Mouse (Mus musculus) heart, postnatal 25 days (tissue): Measurements from ENCODE around the gene Stil. TPM values are rescaled to one million over a fixed set of nuclear protein-coding genes. Genes with fewer than 3 reads are reported as not detected.
"Not testable (repeated sequence)": the region's sequence is repeated elsewhere in the genome, so short reads cannot be mapped to it uniquely, and the experiment has no call there.

Experiments used
- DNase-seq: peaks from one replicate; pipeline ENCODE4 v3.0.0; 2022; ENCODE audit warnings: low spot score
- intact Hi-C: fragments of 180-260 bp; cut with DNase I; formaldehyde crosslinking; loops from one replicate; pipeline ENCODE4 v1.15.1; 2025
- total RNA-seq, 2 experiments: library from RNA; stranded (reverse); gene quantifications; 2 replicates each; pipeline ENCODE4 v1.2.3; 2021

The Stil gene
- total RNA-seq = under 1 TPM; 0.16 to 0.22 TPM

GRCm38 (mm10) chr4:114999773-115000428 lies at the start of gene Stil:
Gene Stil, plus strand, starts transcription at chr4:115000159.
- intact Hi-C loops = loop anchor here (5.0 kb wide), 1 partner anchor 87 kb away; the partner anchor contains the start of gene Pdzk1ip1
- DNase-seq = peak; percentile 93

- no peak for DNase-seq
These were observed 46.8 kb upstream of the Stil start for GRCm38 (mm10) chr4:114953172-114953571.

GRCm38 (mm10) chr4:114957403-114957802 lies 42.6 kb upstream of the Stil start:
- intact Hi-C loops = no loop called here
- no peak for DNase-seq

More at GRCm38 (mm10) chr4:114953172-114953571, 46.8 kb upstream of the Stil start:
- intact Hi-C loops = no loop called here

- no peak for DNase-seq
- intact Hi-C loops = no loop called here
These were observed 41.7 kb upstream of the Stil start for GRCm38 (mm10) chr4:114958231-114958630.

GRCm38 (mm10) chr4:114958786-114959185 lies 41.2 kb upstream of the Stil start:
- no peak for DNase-seq
- intact Hi-C loops = no loop called here

- no peak for DNase-seq
- intact Hi-C loops = no loop called here
These were observed 40.4 kb upstream of the Stil start for GRCm38 (mm10) chr4:114959533-114959932.

GRCm38 (mm10) chr4:114960881-114961280 lies 39.1 kb upstream of the Stil start:
- intact Hi-C loops, DNase-seq: not testable (repeated sequence)

- DNase-seq = no peak
- intact Hi-C loops = no loop called here
These were observed 29.2 kb upstream of the Stil start for GRCm38 (mm10) chr4:114970736-114971135.

GRCm38 (mm10) chr4:114973229-114973740 lies 26.7 kb upstream of the Stil start:
- DNase-seq = no peak
- intact Hi-C loops = no loop called here

- no peak for DNase-seq
- intact Hi-C loops = no loop called here
These were observed 17.3 kb upstream of the Stil start for GRCm38 (mm10) chr4:114982619-114983018.

- no peak for DNase-seq
- intact Hi-C loops = no loop called here
These were observed 16.9 kb upstream of the Stil start for GRCm38 (mm10) chr4:114983020-114983419.

GRCm38 (mm10) chr4:114986211-114986590 lies 13.8 kb upstream of the Stil start:
- DNase-seq = no peak
- intact Hi-C loops = no loop called here

GRCm38 (mm10) chr4:114986591-114987432 lies 13.1 kb upstream of the Stil start, which contains the start of gene Cmpk1:
Gene Cmpk1, minus strand, starts transcription at chr4:114987241.
- intact Hi-C loops = no loop called here
- peak; percentile 78 for DNase-seq

- intact Hi-C loops = no loop called here
- no peak for DNase-seq
These were observed 5.7 kb upstream of the Stil start for GRCm38 (mm10) chr4:114994218-114994617.

GRCm38 (mm10) chr4:114997051-114997450 lies 2.9 kb upstream of the Stil start:
- intact Hi-C loops = loop anchor here (5.0 kb wide), 1 partner anchor 90 kb away; the partner anchor contains the start of gene Pdzk1ip1
- no peak for DNase-seq

GRCm38 (mm10) chr4:114999445-114999772 lies 550 bp upstream of the Stil start:
- intact Hi-C loops = loop anchor here (5.0 kb wide), 1 partner anchor 88 kb away; the partner anchor contains the start of gene Pdzk1ip1
- DNase-seq = no peak

GRCm38 (mm10) chr4:115000429-115000795 lies 453 bp downstream of the Stil start:
- intact Hi-C loops = no loop called here
- no peak for DNase-seq

GRCm38 (mm10) chr4:115014276-115014675 lies 14.3 kb downstream of the Stil start:
- DNase-seq = no peak
- intact Hi-C loops = no loop called here

- intact Hi-C loops = no loop called here
These were observed 20.0 kb downstream of the Stil start for GRCm38 (mm10) chr4:115019997-115020396.

GRCm38 (mm10) chr4:115035043-115035442 lies 35.1 kb downstream of the Stil start:
- intact Hi-C loops = no loop called here
- DNase-seq = no peak

More at GRCm38 (mm10) chr4:115019997-115020396, 20.0 kb downstream of the Stil start:
- no peak for DNase-seq

- intact Hi-C loops = loop anchor here (2.0 kb wide), 1 partner anchor 47 kb away; no protein-coding TSS in a partner anchor
- no peak for DNase-seq
These were observed 38.3 kb downstream of the Stil start for GRCm38 (mm10) chr4:115038242-115038641.
